Mouse (Mus musculus) neutrophil, adult 5-6 weeks (primary cell): ENCODE measurements around the gene Klhl3. TPM values are rescaled to one million over a fixed set of nuclear protein-coding genes. Genes with fewer than 3 reads are reported as not detected.

ENCODE experiments used
- ATAC-seq: fragments of 151-379, 151-347 bp; 2 replicates; pipeline ENCODE4 v1.8.0; 2017; ENCODE audit warnings: mild to moderate bottlenecking, moderate TSS enrichment; ENCODE audit not compliant: insufficient number of reproducible peaks, poor library complexity, low FRiP score, severe bottlenecking; ENCODE audit errors: extremely low read depth
- total RNA-seq: library from RNA; stranded (forward); fragments of 200-1000 nt; gene quantifications from 2 replicates; pipeline ENCODE4 v1.2.3, GENCODE M21; 2017

Klhl3 gene
- total RNA-seq, 1 experiment from 2014 or later: 0.47 TPM

GRCm38 (mm10) chr13:58126862-58127765 lies 13.7 kb upstream of the Klhl3 start:
- ATAC-seq: no peak

- ATAC-seq: peak; percentile 31; the same call in 1 of the 2 replicates
Observed at GRCm38 (mm10) chr13:58126126-58126525, 12.7 kb upstream of the Klhl3 start.

GRCm38 (mm10) chr13:58124989-58125388 lies 11.6 kb upstream of the Klhl3 start:
- ATAC-seq: no peak

- no peak for ATAC-seq
Observed at GRCm38 (mm10) chr13:58124278-58124677, 10.9 kb upstream of the Klhl3 start.

- no peak for ATAC-seq
Observed at GRCm38 (mm10) chr13:58123381-58123780, 10.0 kb upstream of the Klhl3 start.

- no peak for ATAC-seq
Observed at GRCm38 (mm10) chr13:58122786-58123297, 9.4 kb upstream of the Klhl3 start.

- peak; percentile 17; the same call in 1 of the 2 replicates for ATAC-seq
Observed at GRCm38 (mm10) chr13:58117318-58118017, 4.1 kb upstream of the Klhl3 start.

- no peak for ATAC-seq
Observed at GRCm38 (mm10) chr13:58116801-58117200, 3.4 kb upstream of the Klhl3 start.

GRCm38 (mm10) chr13:58115227-58115626 lies 1.8 kb upstream of the Klhl3 start:
- ATAC-seq: no peak

GRCm38 (mm10) chr13:58112601-58113041 lies 771 bp downstream of the Klhl3 start:
- no peak for ATAC-seq

GRCm38 (mm10) chr13:58112191-58112590 lies 1.2 kb downstream of the Klhl3 start:
- ATAC-seq: no peak

GRCm38 (mm10) chr13:58111306-58111705 lies 2.1 kb downstream of the Klhl3 start:
- no peak for ATAC-seq

- ATAC-seq: no peak
Observed at GRCm38 (mm10) chr13:58090643-58091042, 22.7 kb downstream of the Klhl3 start.

- no peak for ATAC-seq
Observed at GRCm38 (mm10) chr13:58084396-58084795, 29.0 kb downstream of the Klhl3 start.

GRCm38 (mm10) chr13:58083521-58083920 lies 29.9 kb downstream of the Klhl3 start:
- ATAC-seq: no peak

GRCm38 (mm10) chr13:58083048-58083447 lies 30.3 kb downstream of the Klhl3 start:
- ATAC-seq: no peak

GRCm38 (mm10) chr13:58078361-58078760 lies 35.0 kb downstream of the Klhl3 start:
- no peak for ATAC-seq

- ATAC-seq: no peak
Observed at GRCm38 (mm10) chr13:58074881-58075280, 38.5 kb downstream of the Klhl3 start.

- ATAC-seq: no peak
Observed at GRCm38 (mm10) chr13:58074466-58074865, 38.9 kb downstream of the Klhl3 start.
